Mouse (Mus musculus) liver, embryonic 18 days (tissue): ENCODE measurements around the gene Cd3e. TPM values are rescaled to one million over a fixed set of nuclear protein-coding genes. Genes with fewer than 3 reads are reported as not detected.

Experiments
- polyA plus RNA-seq: library from polyadenylated mRNA; depleted of rRNA; stranded (reverse); fragments of >200 nt; gene quantifications from 2 replicates; pipeline ENCODE4 v1.2.3, GENCODE M21; 2012; rRNA removed

Cd3e gene
- polyA plus RNA-seq, result 0.02 TPM in 1 of 2 replicates, not detected in the other

GRCm38 (mm10) chr9:45009180-45010078 is at the start of gene Cd3e:
Gene Cd3e, minus strand, starts transcription at chr9:45009627.

GRCm38 (mm10) chr9:45055082-45055713 is 45.8 kb upstream of the Cd3e start, which contains the start of gene Mpzl3:
Gene Mpzl3, plus strand, starts transcription at chr9:45055186.

GRCm38 (mm10) chr9:45039499-45039898 is 30.1 kb upstream of the Cd3e start, which contains the start of gene Mpzl2:
Gene Mpzl2, plus strand, starts transcription at chr9:45039799.

GRCm38 (mm10) chr9:44981676-44982075 is 27.8 kb downstream of the Cd3e start, which contains the start of gene Cd3d:
Gene Cd3d, plus strand, starts transcription at chr9:44981786.

GRCm38 (mm10) chr9:44980242-44980641 is 29.2 kb downstream of the Cd3e start, which contains the start of gene Cd3g:
Gene Cd3g, minus strand, starts transcription at chr9:44980431.

GRCm38 (mm10) chr9:44965126-44965832 is 44.1 kb downstream of the Cd3e start, which contains the start of gene Ube4a:
Gene Ube4a, minus strand, starts transcription at chr9:44965600.

Other genes with a start within 250 kb of the Cd3e start
- gene Arcn1, start 241.8 kb downstream of the Cd3e start, polyA plus RNA-seq, result 44.1 and 45.4 TPM in 2 replicates
- 20.5 and 22.6 TPM in 2 replicates for gene Ift46, start 241.7 kb downstream of the Cd3e start, polyA plus RNA-seq
- 20.9 and 22.9 TPM in 2 replicates for gene Tmem25, start 210.3 kb downstream of the Cd3e start, polyA plus RNA-seq
- gene Ttc36, start 206.6 kb downstream of the Cd3e start, polyA plus RNA-seq, result 260 and 292 TPM in 2 replicates
- gene Kmt2a, start 128.3 kb downstream of the Cd3e start, polyA plus RNA-seq, result 1.7 and 2.0 TPM in 2 replicates
- gene Atp5l, start 88.9 kb downstream of the Cd3e start, polyA plus RNA-seq, result 458 and 467 TPM in 2 replicates
- 8.1 and 8.3 TPM in 2 replicates for gene Ube4a, start 44.0 kb downstream of the Cd3e start, polyA plus RNA-seq
- gene Cd3g, start 29.2 kb downstream of the Cd3e start, polyA plus RNA-seq, result 0.42 and 0.99 TPM in 2 replicates
- gene Cd3d, start 27.8 kb downstream of the Cd3e start, polyA plus RNA-seq, result 0.22 and 0.30 TPM in 2 replicates
- gene Mpzl2, start 30.2 kb upstream of the Cd3e start, polyA plus RNA-seq, result 12.8 and 16.9 TPM in 2 replicates
- gene Mpzl3, start 45.6 kb upstream of the Cd3e start, polyA plus RNA-seq, result 0.84 and 1.00 TPM in 2 replicates
- 0.39 and 0.97 TPM in 2 replicates for gene Jaml, start 69.6 kb upstream of the Cd3e start, polyA plus RNA-seq
- gene Scn2b, start 108.2 kb upstream of the Cd3e start, polyA plus RNA-seq, result 0.07 and 0.10 TPM in 2 replicates
- gene Scn4b, start 128.8 kb upstream of the Cd3e start, polyA plus RNA-seq, result 0.30 and 0.42 TPM in 2 replicates
- gene BC049352, start 172.4 kb upstream of the Cd3e start, polyA plus RNA-seq, result 0.05 and 0.13 TPM in 2 replicates
- gene Tmprss4, start 194.5 kb upstream of the Cd3e start, polyA plus RNA-seq, result 0.07 and 0.14 TPM in 2 replicates